Mouse (Mus musculus) induced T-regulatory cell, adult 2 months (primary cell): ENCODE data around the gene 9130204L05Rik.

ENCODE experiments used
- DNase-seq: peaks from one replicate; pipeline ENCODE4 v3.0.0-alpha.2; 2012; ENCODE audit warnings: low read depth

9130204L05Rik gene

GRCm38 (mm10) chr3:91090703-91091102 is at the start of gene 9130204L05Rik:
Gene 9130204L05Rik (minus strand): TSS chr3:91090803.
- DNase-seq: no peak

- no peak for DNase-seq
Measured at GRCm38 (mm10) chr3:91108696-91109095, 18.1 kb upstream of the 9130204L05Rik start.

GRCm38 (mm10) chr3:91059211-91059610 is 31.4 kb downstream of the 9130204L05Rik start:
- peak; percentile 17 for DNase-seq

- DNase-seq: no peak
Measured at GRCm38 (mm10) chr3:91052654-91053053, 37.9 kb downstream of the 9130204L05Rik start.
